Comparison of ENCODE assay signal across 9 mouse cellular contexts in the genomic region with DNA sequence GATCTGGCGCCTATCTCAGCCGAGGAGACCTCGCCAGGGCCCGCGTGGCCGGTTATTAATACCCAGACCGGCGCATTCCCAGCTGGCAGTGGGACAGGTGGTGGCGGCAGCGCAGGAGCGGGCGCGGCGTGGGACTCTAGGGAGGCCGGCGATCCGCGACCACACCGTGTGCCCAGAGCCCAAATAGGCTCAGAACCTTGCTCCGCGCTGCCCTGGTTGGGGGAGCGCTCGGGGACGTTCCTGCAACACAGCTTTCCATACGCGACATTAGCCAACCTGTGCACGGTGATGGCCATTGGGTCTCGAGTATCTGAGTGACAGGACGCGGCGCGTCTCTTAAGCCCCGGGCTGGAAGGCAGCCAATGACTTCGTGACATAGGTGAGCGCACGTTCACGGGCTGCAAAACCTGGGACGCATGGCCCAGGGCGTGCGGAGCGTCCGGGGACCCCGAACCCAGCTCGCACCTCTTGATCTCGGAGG. TPM values are rescaled to one million over a fixed set of nuclear protein-coding genes. Genes with fewer than 3 reads are reported as not detected.
DNase-seq lines count a peak whose midpoint lies in the region; ATAC-seq and TF ChIP-seq lines count a peak whose summit lies in the region.
"Had no signal": no experiment of that assay in that cellular context is flagged by ENCODE, and none has a peak within 500 bp of the region (broad histone marks: within the 10 kb centered on the region; RNA-seq: fewer than 3 reads in every experiment).

No protein-coding gene starts in this region.

- H3K27me3 ChIP-seq in intestine, embryonic 15.5 days (replicated peaks), result peaks cover 34% of the 10 kb centered on the region
- H3K27me3 ChIP-seq in midbrain, embryonic 14.5 days (ENCODE audit: control insufficient read depth, insufficient read depth, low read length), result peaks cover 27% of the 10 kb centered on the region

- 2% methylated on average over 45 of the region's 45 CpGs for WGBS in intestine, embryonic 15.5 days
- under 1% methylated on average over 45 of the region's 45 CpGs for WGBS in midbrain, embryonic 14.5 days

- DNase-seq in left cerebral cortex, adult 2 months (ENCODE audit: extremely low spot score in 1 of 2, low spot score in 2 of 2), result no peak
- no peak for DNase-seq in left cerebral cortex, adult 18-20 months (ENCODE audit: low spot score in 2 of 2)
- DNase-seq in cerebellum, adult 8-10 months, result peak; percentile 51
- peak; percentile 75 for DNase-seq in gastrocnemius, postnatal 25 days
- peak; percentile 75 for DNase-seq in midbrain, embryonic 14.5 days
- DNase-seq in spleen, postnatal 36 days (ENCODE audit: low spot score in 2 of 2), result no peak
- no peak for DNase-seq in urinary bladder, postnatal 4 days (ENCODE audit: low spot score in 2 of 2)

- peak overlapping the region; percentile 74 for H3K4me2 ChIP-seq in intestine, embryonic 15.5 days (replicated peaks)
- peak overlapping the region; percentile 61 for H3K4me2 ChIP-seq in midbrain, embryonic 14.5 days (ENCODE audit: low read length)

- TF ChIP-seq CTCF in left cerebral cortex, adult 2 months (IDR thresholded peaks at IDR 0.05), result no peak

- peak overlapping the region; percentile 32; the same call in 1 of the 2 replicates for H3K9ac ChIP-seq in intestine, embryonic 15.5 days
- H3K9ac ChIP-seq in midbrain, embryonic 14.5 days (replicated peaks; ENCODE audit: low read length), result peak overlapping the region; percentile 51

- H3K4me1 ChIP-seq in intestine, embryonic 15.5 days (replicated peaks), result peaks cover 4% of the 10 kb centered on the region; the same call in 1 of the 2 replicates
- H3K4me1 ChIP-seq in midbrain, embryonic 14.5 days (ENCODE audit: control insufficient read depth, insufficient read depth, low read length), result peaks cover 15% of the 10 kb centered on the region

- intact Hi-C loops in left cerebral cortex, adult 2 months (cut with DNase I), result no loop called here

- H3K4me3 ChIP-seq in left cerebral cortex, adult 2 months, result peak overlapping the region; percentile 16
- H3K4me3 ChIP-seq in intestine, embryonic 15.5 days (replicated peaks), result peak overlapping the region; percentile 33
- H3K4me3 ChIP-seq in midbrain, embryonic 14.5 days (replicated peaks; ENCODE audit: low read depth, low read length), result peak overlapping the region; percentile 40

- no peaks in the 10 kb centered on the region for H3K9me3 ChIP-seq in intestine, embryonic 15.5 days
- no peaks in the 10 kb centered on the region for H3K9me3 ChIP-seq in midbrain, embryonic 14.5 days (ENCODE audit: control insufficient read depth, low read length)

- H3K27ac ChIP-seq in left cerebral cortex, adult 2 months, result no peak overlapping the region
- H3K27ac ChIP-seq in intestine, embryonic 15.5 days, result no peak overlapping the region
- H3K27ac ChIP-seq in midbrain, embryonic 14.5 days (replicated peaks; ENCODE audit: low read depth, low read length), result no peak overlapping the region

- no peak for ATAC-seq in intestine, embryonic 15.5 days
- no peak for ATAC-seq in midbrain, embryonic 14.5 days (ENCODE audit: low FRiP score, low TSS enrichment)

- no peaks in the 10 kb centered on the region for H3K36me3 ChIP-seq in intestine, embryonic 15.5 days
- no peaks in the 10 kb centered on the region for H3K36me3 ChIP-seq in midbrain, embryonic 14.5 days (ENCODE audit: control insufficient read depth, insufficient read depth, low read length)

RNA-seq across cellular contexts. Expression of a gene that starts 3.6 kb away (rescaled TPM):
- under 1 TPM in 1 of 2 experiments, not detected in 1; 0.21 TPM for total RNA-seq in left cerebral cortex, adult 2 months (2021)
- total RNA-seq in left cerebral cortex, adult 18-20 months (2021), result under 1 TPM; 0.19 to 0.21 TPM
- 1 to 10 TPM in 1 of 2 experiments, under 1 TPM in 1; 0.35 to 1.1 TPM for total RNA-seq in gastrocnemius, postnatal 25 days (2021)
- not detected in 2 replicates for polyA plus RNA-seq in intestine, embryonic 15.5 days (2015; fragmentation: Nextera tagmentation; extraction: Ambion mirVana)
- polyA plus RNA-seq in midbrain, embryonic 14.5 days (2014; fragmentation: Nextera tagmentation; extraction: Ambion mirVana), result 0.45 and 0.88 TPM in 2 replicates
- total RNA-seq: MEL had no signal

RNA-seq across cellular contexts. Expression of a gene that starts 10.5 kb away (rescaled TPM):
- total RNA-seq in left cerebral cortex, adult 2 months (2021), result not detected
- not detected for total RNA-seq in left cerebral cortex, adult 18-20 months (2021)
- total RNA-seq in gastrocnemius, postnatal 25 days (2021), result not detected
- polyA plus RNA-seq in intestine, embryonic 15.5 days (2015; fragmentation: Nextera tagmentation; extraction: Ambion mirVana), result not detected in 2 replicates
- not detected in 2 replicates for polyA plus RNA-seq in midbrain, embryonic 14.5 days (2014; fragmentation: Nextera tagmentation; extraction: Ambion mirVana)

RNA-seq across cellular contexts. Expression of a gene that starts 38.0 kb away (rescaled TPM):
- not detected for total RNA-seq in left cerebral cortex, adult 2 months (2021)
- total RNA-seq in left cerebral cortex, adult 18-20 months (2021), result not detected
- not detected for total RNA-seq in gastrocnemius, postnatal 25 days (2021)
- polyA plus RNA-seq in intestine, embryonic 15.5 days (2015; fragmentation: Nextera tagmentation; extraction: Ambion mirVana), result not detected in 2 replicates
- not detected in 2 replicates for polyA plus RNA-seq in midbrain, embryonic 14.5 days (2014; fragmentation: Nextera tagmentation; extraction: Ambion mirVana)

RNA-seq across cellular contexts. Expression of a gene that starts 47.8 kb away (rescaled TPM):
- 10 to 100 TPM; 21.2 to 26.8 TPM for total RNA-seq in left cerebral cortex, adult 2 months (2021)
- 10 to 100 TPM; 19.6 to 22.3 TPM for total RNA-seq in left cerebral cortex, adult 18-20 months (2021)
- 1 to 10 TPM; 4.8 to 6.9 TPM for total RNA-seq in gastrocnemius, postnatal 25 days (2021)
- polyA plus RNA-seq in intestine, embryonic 15.5 days (2015; fragmentation: Nextera tagmentation; extraction: Ambion mirVana), result 9.0 and 9.3 TPM in 2 replicates
- 24.5 and 31.5 TPM in 2 replicates for polyA plus RNA-seq in midbrain, embryonic 14.5 days (2014; fragmentation: Nextera tagmentation; extraction: Ambion mirVana)

RNA-seq across cellular contexts. Expression of a gene that starts 48.1 kb away (rescaled TPM):
- 1 to 10 TPM; 7.2 TPM for total RNA-seq in left cerebral cortex, adult 2 months (2021)
- 1 to 10 TPM; 8.2 TPM for total RNA-seq in left cerebral cortex, adult 18-20 months (2021)
- total RNA-seq in gastrocnemius, postnatal 25 days (2021), result 10 to 100 TPM; 11.5 to 11.6 TPM
- 29.5 and 32.0 TPM in 2 replicates for polyA plus RNA-seq in intestine, embryonic 15.5 days (2015; fragmentation: Nextera tagmentation; extraction: Ambion mirVana)
- 24.7 and 27.1 TPM in 2 replicates for polyA plus RNA-seq in midbrain, embryonic 14.5 days (2014; fragmentation: Nextera tagmentation; extraction: Ambion mirVana)

Comparison
In these comparisons a context has a peak if more than half of its experiments do, and no peak if none do; other contexts are left out.
1. DNase-seq: peak in cerebellum, adult 8-10 months (single experiment), gastrocnemius, postnatal 25 days (single experiment) and midbrain, embryonic 14.5 days (single experiment); none in left cerebral cortex, adult 2 months (0 of 2), left cerebral cortex, adult 18-20 months (0 of 2), spleen, postnatal 36 days (0 of 2) and urinary bladder, postnatal 4 days (0 of 2).
2. Peak in every context shown above with its lines, with median percentiles within 50 percentile points of each other: H3K4me3 ChIP-seq.